Mouse (Mus musculus) neural tube, embryonic 11.5 days (tissue): ENCODE results near the gene Hist1h2bj. TPM values are rescaled to one million over a fixed set of nuclear protein-coding genes. Genes with fewer than 3 reads are reported as not detected.

Experiments used
- ATAC-seq: fragments of 200-750 bp; cut with Nextera tagmentation; 2 replicates; pipeline ENCODE4 v1.8.0; 2017; ENCODE audit warnings: moderate number of reproducible peaks, mild to moderate bottlenecking, moderate TSS enrichment, moderate library complexity; ENCODE audit not compliant: insufficient read depth, low FRiP score, low TSS enrichment
- DNase-seq: peaks from one replicate; pipeline ENCODE4 v3.0.0-alpha.2; 2015; ENCODE audit warnings: low spot score
- H3K27ac ChIP-seq: fragments of 300-500 bp; sonication (generic); 2 replicates; pipeline ENCODE4 v1.5.1; 2014; ENCODE audit warnings: low read depth, mild to moderate bottlenecking, low read length
- H3K27me3 ChIP-seq: fragments of 300-500 bp; sonication (generic); 2 replicates; pipeline ENCODE4 v1.6.1; 2014; ENCODE audit warnings: mild to moderate bottlenecking, low read length, mixed read lengths; ENCODE audit not compliant: control insufficient read depth, insufficient read depth
- H3K36me3 ChIP-seq: fragments of 300-500 bp; sonication (generic); 2 replicates; pipeline ENCODE4 v1.6.1; 2014; ENCODE audit warnings: mild to moderate bottlenecking, low read length, moderate library complexity, mixed read lengths; ENCODE audit not compliant: control insufficient read depth, insufficient read depth
- H3K4me1 ChIP-seq: fragments of 300-500 bp; sonication (generic); 2 replicates; pipeline ENCODE4 v1.6.1; 2014; ENCODE audit warnings: low read length, mixed read lengths; ENCODE audit not compliant: control insufficient read depth, insufficient read depth
- H3K4me2 ChIP-seq: fragments of 300-500 bp; sonication (generic); 2 replicates; pipeline ENCODE4 v1.6.1; 2014; ENCODE audit warnings: low read depth, mild to moderate bottlenecking, moderate library complexity
- H3K4me3 ChIP-seq: fragments of 300-500 bp; sonication (generic); 2 replicates; pipeline ENCODE4 v1.5.1; 2014; ENCODE audit warnings: low read depth, low read length
- H3K9ac ChIP-seq: fragments of 300-500 bp; sonication (generic); 2 replicates; pipeline ENCODE4 v1.6.1; 2014; ENCODE audit warnings: mild to moderate bottlenecking, low read length
- H3K9me3 ChIP-seq: fragments of 300-500 bp; sonication (generic); 2 replicates; pipeline ENCODE4 v1.6.1; 2016; ENCODE audit warnings: low read length; ENCODE audit not compliant: control insufficient read depth
- WGBS: fragments of 180-500 bp; shearing (Covaris S2); extraction: QIAGEN DNeasy Blood & Tissue Kit; methylation state at CpG from one replicate; pipeline ENCODE4 v1.1.7; 2014; 5-methylcytosine and 5-hydroxymethylcytosine counted together
- polyA plus RNA-seq: library from polyadenylated mRNA; unstranded; fragments of >200 nt; fragmentation: Nextera tagmentation; extraction: Ambion mirVana; gene quantifications from 2 replicates; pipeline ENCODE4 v1.2.1, GENCODE M21; 2014

Hist1h2bj gene
- polyA plus RNA-seq, 1 experiment from 2014 or later: 12.4 TPM

DNA sequence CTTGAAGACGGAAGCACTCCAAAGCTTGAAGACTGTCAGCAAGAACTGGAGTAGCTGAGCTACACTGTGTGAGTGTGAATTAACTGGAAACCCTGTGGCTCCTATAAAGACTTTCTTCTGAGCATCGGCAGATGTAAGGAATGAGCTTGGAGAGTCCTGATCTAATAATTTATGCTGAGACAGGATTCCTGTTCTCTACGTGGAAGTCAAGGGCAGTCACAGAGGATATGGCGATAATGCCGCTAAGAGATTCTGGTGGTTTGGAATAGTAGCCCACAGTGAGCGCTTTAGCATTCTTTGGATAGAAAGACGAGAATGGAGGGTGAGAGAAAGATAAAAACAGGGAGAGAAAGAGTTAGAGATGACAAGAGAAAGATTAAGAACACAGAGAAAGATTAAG is 35.1 kb upstream of the Hist1h2bj start:
- ATAC-seq: no peak
- H3K4me3 ChIP-seq: no peak overlapping the region
- H3K36me3 ChIP-seq: no peaks in the 10 kb centered on the region
- WGBS: 44% methylated on average over 7 of the region's 7 CpGs
- no peak overlapping the region for H3K27ac ChIP-seq
- DNase-seq: no peak
- H3K9ac ChIP-seq: no peak overlapping the region
- peaks cover 93% of the 10 kb centered on the region for H3K27me3 ChIP-seq
- peaks cover 14% of the 10 kb centered on the region for H3K4me1 ChIP-seq
- no peaks in the 10 kb centered on the region for H3K9me3 ChIP-seq
- no peak overlapping the region for H3K4me2 ChIP-seq

DNA sequence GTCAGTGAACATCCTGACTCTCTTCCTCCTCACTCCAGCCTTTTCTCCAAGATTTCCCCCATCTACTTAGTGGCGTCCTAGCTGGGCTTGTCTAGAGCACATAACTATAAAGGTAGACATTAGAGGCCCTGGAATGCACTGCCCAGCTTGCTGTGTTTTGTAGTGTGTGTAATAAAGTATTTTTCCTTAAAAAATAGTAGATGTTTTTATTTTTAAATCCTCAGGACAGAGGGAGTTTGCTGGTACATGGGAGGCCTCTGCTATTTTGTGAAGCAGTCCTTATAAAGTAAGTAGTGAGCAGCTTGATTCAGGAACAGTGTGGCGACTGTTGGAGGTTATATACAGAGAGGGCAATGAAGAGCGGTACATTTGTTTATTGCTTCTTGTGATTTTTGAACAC is 34.3 kb upstream of the Hist1h2bj start:
- WGBS: 67% methylated on average over 3 of the region's 3 CpGs
- Histone ChIP-seq H3K27ac (no peak overlapping the region), H3K9ac (no peak overlapping the region), H3K9me3 (no peaks in the 10 kb centered on the region), H3K4me3 (no peak overlapping the region), H3K4me1 (peaks cover 14% of the 10 kb centered on the region), H3K36me3 (no peaks in the 10 kb centered on the region), H3K4me2 (no peak overlapping the region), H3K27me3 (peaks cover 91% of the 10 kb centered on the region)
- DNase-seq: no peak
- ATAC-seq: no peak

DNA sequence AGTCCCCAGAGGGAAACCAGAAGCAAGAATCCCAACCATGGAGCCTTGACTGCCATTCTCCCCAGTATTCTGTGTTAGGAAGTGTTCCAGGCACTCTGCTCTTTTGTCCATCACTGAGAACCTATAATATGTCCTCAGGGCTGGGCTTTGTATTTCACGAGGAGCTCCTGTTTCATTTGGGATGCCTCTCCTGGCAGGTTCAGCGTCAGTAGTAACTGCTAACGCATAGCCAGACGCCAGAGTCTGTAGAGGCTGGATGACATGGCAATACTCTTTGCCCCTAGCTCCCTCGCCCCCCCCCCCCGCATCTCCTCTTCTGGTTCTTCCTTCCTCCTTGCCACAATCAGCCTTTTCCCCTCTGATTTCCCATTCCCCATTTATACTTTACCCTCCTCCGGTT is 33.4 kb upstream of the Hist1h2bj start, which contains the start of gene Prss16:
Gene Prss16 (minus strand): TSS at position 101 of the 400 bp plus-strand sequence.
- Histone ChIP-seq H3K27ac (no peak within 1 kb of the TSS), H3K4me3 (no peak within 1 kb of the TSS), H3K27me3 (peaks cover 91% of the 10 kb centered on the region), H3K9me3 (no peaks in the 10 kb centered on the region), H3K9ac (no peak within 1 kb of the TSS), H3K36me3 (no peaks in the 10 kb centered on the region), H3K4me2 (no peak within 1 kb of the TSS), H3K4me1 (peaks cover 14% of the 10 kb centered on the region)
- WGBS: 33% methylated on average over 6 of the region's 7 CpGs
- ATAC-seq: no peak
- no peak for DNase-seq

DNA sequence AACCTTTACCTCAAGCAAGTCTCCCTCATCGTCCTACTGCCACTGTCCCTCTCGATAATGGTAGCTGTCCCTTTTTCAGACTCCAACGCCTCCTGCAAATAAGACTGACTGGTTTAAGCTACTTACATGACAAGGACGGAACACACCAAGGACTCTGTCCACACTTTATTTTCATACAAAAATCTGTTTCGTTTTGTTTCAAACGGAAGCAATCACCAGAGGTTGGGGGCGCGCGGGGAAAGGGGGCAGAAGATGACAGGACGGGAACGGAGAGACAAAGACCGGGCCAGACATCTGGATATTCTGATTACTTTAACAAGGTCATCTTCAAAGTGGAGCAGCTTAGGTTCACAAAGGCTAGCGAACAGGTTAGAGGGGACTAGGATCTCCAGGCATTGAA is 29.3 kb upstream of the Hist1h2bj start:
- Histone ChIP-seq H3K27me3 (peaks cover 64% of the 10 kb centered on the region), H3K4me2 (no peak overlapping the region), H3K27ac (no peak overlapping the region), H3K4me3 (no peak overlapping the region), H3K4me1 (no peaks in the 10 kb centered on the region), H3K36me3 (no peaks in the 10 kb centered on the region), H3K9me3 (no peaks in the 10 kb centered on the region), H3K9ac (no peak overlapping the region)
- ATAC-seq (no peak), DNase-seq (no peak)
- WGBS: 11% methylated on average over 13 of the region's 13 CpGs

DNA sequence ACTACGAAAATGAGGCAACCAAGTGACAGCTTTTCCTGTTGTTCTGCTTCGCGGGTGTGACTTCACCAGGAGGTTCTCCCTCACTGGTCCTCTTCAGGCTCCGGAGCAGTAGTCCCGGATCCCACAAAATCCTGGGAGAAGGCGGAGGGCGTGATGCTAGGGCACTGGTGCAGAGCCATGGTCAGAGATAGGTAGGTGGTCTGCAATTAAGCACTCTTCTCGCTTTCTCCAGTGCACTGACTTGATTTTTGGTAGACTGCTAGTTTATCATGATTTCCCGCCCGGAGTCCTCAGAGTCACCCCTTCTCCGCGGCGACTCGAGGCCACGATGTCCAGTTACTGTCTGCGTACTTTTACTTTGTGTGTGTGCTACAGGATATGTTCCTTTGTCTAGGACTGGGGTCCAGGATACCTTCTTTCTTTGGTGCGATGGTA is 28.6 kb upstream of the Hist1h2bj start:
- Histone ChIP-seq H3K4me3 (no peak overlapping the region), H3K9me3 (no peaks in the 10 kb centered on the region), H3K4me2 (peak overlapping the region; percentile 15; the same call in 1 of the 2 replicates)

DNA sequence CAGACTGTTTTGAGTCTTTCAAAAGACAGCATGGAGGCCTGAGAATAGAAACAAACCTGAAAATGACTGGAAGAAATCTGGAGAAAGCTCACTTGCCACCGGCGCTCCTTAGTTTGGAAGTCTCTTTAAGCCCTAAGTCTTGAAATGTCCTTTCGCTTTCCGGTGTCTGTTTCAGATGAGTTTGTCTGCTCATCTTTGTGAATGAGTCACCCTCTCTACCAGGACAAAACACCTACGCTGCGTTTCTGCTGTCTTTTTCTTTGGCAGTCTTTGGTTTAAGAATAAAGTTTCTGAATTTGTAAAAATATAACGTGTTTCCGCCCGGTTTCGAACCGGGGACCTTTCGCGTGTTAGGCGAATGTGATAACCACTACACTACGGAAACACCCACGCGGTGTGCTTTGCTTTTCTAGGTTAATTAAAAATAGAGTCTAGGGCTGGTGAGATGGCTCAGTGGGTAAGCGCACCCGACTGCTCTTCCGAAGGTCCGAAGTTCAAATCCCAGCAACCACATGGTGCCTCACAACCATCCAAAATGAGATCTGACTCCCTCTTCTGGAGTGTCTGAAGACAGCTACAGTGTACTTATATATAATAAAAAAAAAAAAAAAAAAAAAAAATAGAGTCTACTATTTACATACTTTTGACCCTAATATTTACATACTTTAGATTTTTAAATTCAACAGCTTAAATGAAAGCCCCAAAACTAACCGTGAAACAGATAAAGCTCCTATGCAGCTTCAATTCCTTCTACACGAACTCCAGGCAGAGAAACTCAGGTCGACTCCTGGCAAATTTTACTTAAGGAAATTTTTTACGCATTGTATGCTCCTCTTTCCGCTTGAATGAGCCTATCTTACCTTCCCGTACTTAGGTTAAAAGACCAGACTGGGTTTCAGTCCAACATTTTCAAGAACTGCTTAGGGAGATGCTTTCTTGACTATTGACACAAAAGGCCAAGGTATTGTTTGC is 27.2 kb upstream of the Hist1h2bj start:
- Histone ChIP-seq H3K27me3 (peaks cover 52% of the 10 kb centered on the region), H3K36me3 (no peaks in the 10 kb centered on the region), H3K9ac (no peak overlapping the region), H3K9me3 (no peaks in the 10 kb centered on the region), H3K4me1 (0 out of 2 replicates have a peak, but pooled peaks cover 3% of the 10 kb centered on the region), H3K4me2 (no peak overlapping the region), H3K27ac (no peak overlapping the region), H3K4me3 (no peak overlapping the region)
- DNase-seq: peak; percentile 77
- ATAC-seq: peak; percentile 39; the same call in 1 of the 2 replicates
- WGBS: 15% methylated on average over 27 of the region's 27 CpGs

More for the DNA sequence above, 28.6 kb upstream of the Hist1h2bj start:
- H3K36me3 ChIP-seq: no peaks in the 10 kb centered on the region
- WGBS: 9% methylated on average over 17 of the region's 17 CpGs
- H3K4me1 ChIP-seq: no peaks in the 10 kb centered on the region
- H3K27ac ChIP-seq: no peak overlapping the region
- ATAC-seq: no peak
- DNase-seq: peak; percentile 51
- H3K9ac ChIP-seq: no peak overlapping the region
- peaks cover 61% of the 10 kb centered on the region for H3K27me3 ChIP-seq

DNA sequence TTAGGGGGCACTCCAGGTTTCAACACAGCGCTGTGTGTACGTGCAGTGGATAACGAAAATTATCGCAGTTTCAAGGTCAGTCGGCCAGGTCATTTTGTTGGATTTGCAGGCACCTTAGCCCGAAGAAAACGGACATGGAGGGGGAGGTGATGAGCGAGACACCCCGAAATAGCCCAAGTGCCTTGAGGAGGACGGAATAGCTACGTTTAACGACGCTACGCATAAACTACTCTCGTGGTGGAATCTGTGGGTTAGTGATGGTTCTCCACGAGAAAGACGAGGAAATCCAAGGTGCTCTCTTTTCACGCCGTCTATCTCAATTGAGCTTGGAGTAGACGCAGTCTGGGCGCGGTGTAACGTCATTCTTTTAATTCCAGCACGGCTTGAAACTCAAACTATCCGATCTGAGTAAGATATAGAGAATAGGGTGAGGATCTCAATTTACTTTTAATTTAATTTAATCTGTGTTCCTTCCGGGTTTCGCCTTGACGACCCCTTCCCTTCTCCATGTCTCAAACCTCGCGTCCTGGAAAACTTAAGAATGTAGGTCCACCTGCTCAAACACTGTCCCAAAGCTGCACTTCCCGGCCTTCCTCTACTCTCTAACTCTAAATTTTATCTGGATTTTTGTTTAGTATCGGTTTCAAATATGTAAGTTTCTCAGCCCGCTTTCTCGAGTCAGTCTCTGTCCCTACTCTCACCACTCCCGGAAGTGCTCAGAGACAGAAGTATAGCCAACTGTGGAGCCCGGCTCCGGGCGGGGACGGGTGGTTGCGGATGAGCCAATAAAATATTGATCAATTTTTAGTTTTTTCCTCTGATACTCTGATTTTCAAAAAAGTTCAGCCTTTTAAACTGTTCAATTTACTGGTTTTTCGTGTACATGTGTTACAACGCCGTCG is 22.8 kb upstream of the Hist1h2bj start:
- DNase-seq (no peak), ATAC-seq (no peak)
- peak overlapping the region; percentile 42 for H3K4me3 ChIP-seq
- H3K9ac ChIP-seq: no peak overlapping the region
- WGBS: under 1% methylated on average over 44 of the region's 44 CpGs
- peaks cover 15% of the 10 kb centered on the region for H3K27me3 ChIP-seq
- no peak overlapping the region for H3K27ac ChIP-seq
- no peaks in the 10 kb centered on the region for H3K9me3 ChIP-seq
- H3K36me3 ChIP-seq: no peaks in the 10 kb centered on the region
- 0 out of 2 replicates have a peak, but pooled peaks cover 3% of the 10 kb centered on the region for H3K4me1 ChIP-seq
- H3K4me2 ChIP-seq: peak overlapping the region; percentile 57

DNA sequence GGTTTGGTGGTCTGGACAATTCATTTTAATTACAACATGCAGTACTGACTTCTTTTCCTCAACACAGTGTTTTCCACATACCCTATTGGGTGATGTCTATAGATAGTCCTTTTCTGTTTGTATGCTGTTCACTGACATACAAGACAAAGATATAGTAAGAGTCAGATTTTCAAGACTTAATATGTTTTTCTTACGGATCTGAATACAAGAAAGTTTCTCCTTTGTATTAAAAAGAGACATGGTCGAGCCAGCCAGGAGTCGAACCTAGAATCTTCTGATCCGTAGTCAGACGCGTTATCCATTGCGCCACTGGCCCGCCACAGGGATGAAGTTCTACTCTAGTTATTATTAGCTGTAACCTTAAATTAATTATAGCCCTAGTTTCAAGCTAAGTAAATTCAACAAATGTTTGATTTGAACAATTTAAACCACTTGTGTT is 22.1 kb upstream of the Hist1h2bj start:
- H3K9me3 ChIP-seq: no peaks in the 10 kb centered on the region
- WGBS: under 1% methylated on average over 8 of the region's 8 CpGs
- H3K27me3 ChIP-seq: peaks cover 10% of the 10 kb centered on the region
- H3K36me3 ChIP-seq: no peaks in the 10 kb centered on the region
- H3K27ac ChIP-seq: no peak overlapping the region
- peak; percentile 67 for DNase-seq
- H3K4me3 ChIP-seq: peak overlapping the region; percentile 42
- H3K4me2 ChIP-seq: peak overlapping the region; percentile 57
- no peak overlapping the region for H3K9ac ChIP-seq
- 0 out of 2 replicates have a peak, but pooled peaks cover 3% of the 10 kb centered on the region for H3K4me1 ChIP-seq
- ATAC-seq: peak; percentile 76
